Mouse (Mus musculus): ENCODE measurements at regions not wholly inside any gene's neighbourhood (a gene's known extent, or its start where the extent isn't known, plus 50 kb on each side); places are given as distances from the start of the nearest gene placed in this dataset.

GRCm38 (mm10) chr14:110007159-110007558 lies 747.8 kb downstream of the Slitrk6 start:
- DNase-seq (ENCODE audit: extremely low spot score), result no peak

- DNase-seq (ENCODE audit: extremely low spot score), result no peak
Observed at GRCm38 (mm10) chr14:109985026-109985425, 769.9 kb downstream of the Slitrk6 start.

- DNase-seq (ENCODE audit: extremely low spot score), result no peak
Observed at GRCm38 (mm10) chr14:109958008-109958407, 796.9 kb downstream of the Slitrk6 start.

GRCm38 (mm10) chr14:109941944-109942343 lies 813.0 kb downstream of the Slitrk6 start:
- DNase-seq (ENCODE audit: extremely low spot score), result no peak

GRCm38 (mm10) chr14:109941162-109941561 lies 813.8 kb downstream of the Slitrk6 start:
- DNase-seq (ENCODE audit: extremely low spot score), result no peak

GRCm38 (mm10) chr14:109937432-109937831 lies 817.5 kb downstream of the Slitrk6 start:
- no peak for DNase-seq (ENCODE audit: extremely low spot score)

- no peak for DNase-seq (ENCODE audit: extremely low spot score)
Observed at GRCm38 (mm10) chr14:109928977-109929376, 826.0 kb downstream of the Slitrk6 start.

GRCm38 (mm10) chr14:109891896-109892165 lies 863.1 kb downstream of the Slitrk6 start:
- DNase-seq (ENCODE audit: extremely low spot score), result no peak

- no peak for DNase-seq (ENCODE audit: extremely low spot score)
Observed at GRCm38 (mm10) chr14:109891151-109891895, 863.6 kb downstream of the Slitrk6 start.

- no peak for DNase-seq (ENCODE audit: extremely low spot score)
Observed at GRCm38 (mm10) chr14:109876950-109877663, 877.8 kb downstream of the Slitrk6 start.

GRCm38 (mm10) chr14:109874230-109874629 lies 880.7 kb downstream of the Slitrk6 start:
- peak; percentile 58 for DNase-seq (ENCODE audit: extremely low spot score)

GRCm38 (mm10) chr14:109840354-109841104 lies 914.4 kb downstream of the Slitrk6 start:
- peak; percentile 6 for DNase-seq (ENCODE audit: extremely low spot score)

GRCm38 (mm10) chr14:109802522-109803126 lies 888.7 kb upstream of the Slitrk1 start:
- no peak for DNase-seq (ENCODE audit: extremely low spot score)

- no peak for DNase-seq (ENCODE audit: extremely low spot score)
Observed at GRCm38 (mm10) chr14:109772246-109772645, 858.3 kb upstream of the Slitrk1 start.

- no peak for DNase-seq (ENCODE audit: extremely low spot score)
Observed at GRCm38 (mm10) chr14:109760892-109761291, 846.9 kb upstream of the Slitrk1 start.
